In genomic region chr5:31179301-31179765, GRCm38 (mm10) we compare ENCODE assay signal across 8 mouse cellular contexts. TPM values are rescaled to one million over a fixed set of nuclear protein-coding genes. Genes with fewer than 3 reads are reported as not detected.
DNase-seq lines count a peak whose midpoint lies in the region; ATAC-seq and TF ChIP-seq lines count a peak whose summit lies in the region.

No protein-coding gene starts in this region.

- ATAC-seq in activated CD4-positive, CD25-positive, alpha-beta regulatory T cell, adult 4 months = peak; percentile 13
- peak; percentile 60 for ATAC-seq in forebrain, embryonic 16.5 days
- peak; percentile 82 for ATAC-seq in midbrain, embryonic 15.5 days (replicated peaks)

- H3K27me3 ChIP-seq in forebrain, embryonic 16.5 days (replicated peaks; ENCODE audit: control insufficient read depth, insufficient read depth, low read length) = no peaks in the 10 kb centered on the region
- H3K27me3 ChIP-seq in midbrain, embryonic 15.5 days (replicated peaks) = no peaks in the 10 kb centered on the region

- H3K9me3 ChIP-seq in forebrain, embryonic 16.5 days (ENCODE audit: control insufficient read depth, low read length) = no peaks in the 10 kb centered on the region
- H3K9me3 ChIP-seq in midbrain, embryonic 15.5 days = no peaks in the 10 kb centered on the region

- H3K27ac ChIP-seq in forebrain, embryonic 16.5 days (ENCODE audit: low read length) = peak overlapping the region; percentile 99
- peak overlapping the region; percentile 94 for H3K27ac ChIP-seq in midbrain, embryonic 15.5 days

- no peaks in the 10 kb centered on the region; the same call in 1 of the 2 replicates for H3K36me3 ChIP-seq in forebrain, embryonic 16.5 days (ENCODE audit: control insufficient read depth, insufficient read depth)
- peaks cover 2% of the 10 kb centered on the region; the same call in 1 of the 2 replicates for H3K36me3 ChIP-seq in midbrain, embryonic 15.5 days (replicated peaks)

- peaks cover 2% of the 10 kb centered on the region; the same call in 1 of the 2 replicates for H3K4me1 ChIP-seq in lung, adult 2 months (ENCODE audit: control insufficient read depth, insufficient read depth, low read length)
- H3K4me1 ChIP-seq in forebrain, embryonic 16.5 days (replicated peaks; ENCODE audit: control insufficient read depth, insufficient read depth, low read length) = peaks cover 12% of the 10 kb centered on the region
- H3K4me1 ChIP-seq in midbrain, embryonic 15.5 days = peaks cover 23% of the 10 kb centered on the region

- TF ChIP-seq POLR2A in lung, adult 2 months (IDR thresholded peaks at IDR 0.05; ENCODE audit: borderline replicate concordance, extremely low read depth, low read depth, low read length) = no peak

- no peak for TF ChIP-seq CTCF in lung, adult 2 months (IDR thresholded peaks at IDR 0.05; ENCODE audit: insufficient read depth, low read length)

- 0% methylated on average over 25 of the region's 25 CpGs for WGBS in lung, adult 2 months
- WGBS in forebrain, embryonic 16.5 days = under 1% methylated on average over 25 of the region's 25 CpGs
- WGBS in midbrain, embryonic 15.5 days = under 1% methylated on average over 25 of the region's 25 CpGs

- H3K4me3 ChIP-seq in lung, adult 2 months (replicated peaks; ENCODE audit: extremely low read depth, low read depth, low read length) = peak overlapping the region; percentile 91
- peak overlapping the region; percentile 64 for H3K4me3 ChIP-seq in forebrain, embryonic 16.5 days (replicated peaks; ENCODE audit: low read length)
- H3K4me3 ChIP-seq in midbrain, embryonic 15.5 days = peak overlapping the region; percentile 75

- DNase-seq in lung, adult 2 months = no peak
- no peak for DNase-seq in lung, adult 18-20 months
- DNase-seq in kidney, postnatal 4 days = peak; percentile 40 to 62
- no peak for DNase-seq in ovary, postnatal 36 days (ENCODE audit: low spot score)
- DNase-seq in urinary bladder, adult 18-20 months (ENCODE audit: low spot score in 2 of 2) = no peak

- H3K4me2 ChIP-seq in forebrain, embryonic 16.5 days (ENCODE audit: low read length) = peak overlapping the region; percentile 76
- H3K4me2 ChIP-seq in midbrain, embryonic 15.5 days = peak overlapping the region; percentile 99

- peak overlapping the region; percentile 84 for H3K9ac ChIP-seq in forebrain, embryonic 16.5 days (replicated peaks; ENCODE audit: low read depth, low read length)
- peak overlapping the region; percentile 77 for H3K9ac ChIP-seq in midbrain, embryonic 15.5 days

RNA-seq across cellular contexts. Expression of gene Gm29609, which starts 0.4 kb away (rescaled TPM):
- polyA plus RNA-seq in lung, adult 2 months (2012; rRNA removed) = 2.2 and 2.7 TPM in 2 replicates
- polyA plus RNA-seq in activated CD4-positive, CD25-positive, alpha-beta regulatory T cell, adult 4 months (2017; shearing (Covaris generic)) = 1 to 10 TPM; 1.6 to 2.3 TPM
- polyA plus RNA-seq in forebrain, embryonic 16.5 days (2015; fragmentation: Nextera tagmentation; extraction: Ambion mirVana) = 1.8 and 2.5 TPM in 2 replicates
- polyA plus RNA-seq in midbrain, embryonic 15.5 days (2015; fragmentation: Nextera tagmentation; extraction: Ambion mirVana) = 1.7 TPM in 2 replicates

RNA-seq across cellular contexts. Expression of gene Gtf3c2, which starts 0.6 kb away (rescaled TPM):
- 39.2 and 59.2 TPM in 2 replicates for polyA plus RNA-seq in lung, adult 2 months (2012; rRNA removed)
- 10 to 100 TPM; 64.6 to 66.3 TPM for polyA plus RNA-seq in activated CD4-positive, CD25-positive, alpha-beta regulatory T cell, adult 4 months (2017; shearing (Covaris generic))
- 72.1 and 79.4 TPM in 2 replicates for polyA plus RNA-seq in forebrain, embryonic 16.5 days (2015; fragmentation: Nextera tagmentation; extraction: Ambion mirVana)
- polyA plus RNA-seq in midbrain, embryonic 15.5 days (2015; fragmentation: Nextera tagmentation; extraction: Ambion mirVana) = 72.3 and 73.6 TPM in 2 replicates

RNA-seq across cellular contexts. Expression of gene Snx17, which starts 13.7 kb away (rescaled TPM):
- 80.9 and 97.0 TPM in 2 replicates for polyA plus RNA-seq in lung, adult 2 months (2012; rRNA removed)
- 100 to 1,000 TPM in 1 of 2 experiments, 10 to 100 TPM in 1; 99.1 to 123 TPM for polyA plus RNA-seq in activated CD4-positive, CD25-positive, alpha-beta regulatory T cell, adult 4 months (2017; shearing (Covaris generic))
- polyA plus RNA-seq in forebrain, embryonic 16.5 days (2015; fragmentation: Nextera tagmentation; extraction: Ambion mirVana) = 131 and 139 TPM in 2 replicates
- polyA plus RNA-seq in midbrain, embryonic 15.5 days (2015; fragmentation: Nextera tagmentation; extraction: Ambion mirVana) = 125 and 126 TPM in 2 replicates

RNA-seq across cellular contexts. Expression of gene Eif2b4, which starts 13.9 kb away (rescaled TPM):
- 28.3 and 44.9 TPM in 2 replicates for polyA plus RNA-seq in lung, adult 2 months (2012; rRNA removed)
- polyA plus RNA-seq in activated CD4-positive, CD25-positive, alpha-beta regulatory T cell, adult 4 months (2017; shearing (Covaris generic)) = 10 to 100 TPM; 37.6 to 41.9 TPM
- polyA plus RNA-seq in forebrain, embryonic 16.5 days (2015; fragmentation: Nextera tagmentation; extraction: Ambion mirVana) = 91.0 and 93.4 TPM in 2 replicates
- polyA plus RNA-seq in midbrain, embryonic 15.5 days (2015; fragmentation: Nextera tagmentation; extraction: Ambion mirVana) = 85.0 and 92.1 TPM in 2 replicates

RNA-seq across cellular contexts. Expression of gene Zfp513, which starts 22.8 kb away (rescaled TPM):
- 45.2 and 52.4 TPM in 2 replicates for polyA plus RNA-seq in lung, adult 2 months (2012; rRNA removed)
- 1 to 10 TPM; 2.4 to 4.4 TPM for polyA plus RNA-seq in activated CD4-positive, CD25-positive, alpha-beta regulatory T cell, adult 4 months (2017; shearing (Covaris generic))
- 13.0 and 14.7 TPM in 2 replicates for polyA plus RNA-seq in forebrain, embryonic 16.5 days (2015; fragmentation: Nextera tagmentation; extraction: Ambion mirVana)
- polyA plus RNA-seq in midbrain, embryonic 15.5 days (2015; fragmentation: Nextera tagmentation; extraction: Ambion mirVana) = 17.0 and 19.4 TPM in 2 replicates

Comparison
In these comparisons a context has a peak if more than half of its experiments do, and no peak if none do; other contexts are left out.
1. DNase-seq: peak in kidney, postnatal 4 days (2 of 2); none in lung, adult 2 months (single experiment), lung, adult 18-20 months (0 of 2), ovary, postnatal 36 days (single experiment) and urinary bladder, adult 18-20 months (0 of 2).
2. ATAC-seq: peak in every context shown above with its lines; median percentile 82 in midbrain, embryonic 15.5 days; 60 in forebrain, embryonic 16.5 days; 13 in activated CD4-positive, CD25-positive, alpha-beta regulatory T cell, adult 4 months.
3. Peak in every context shown above with its lines, with median percentiles within 50 percentile points of each other: H3K4me3 ChIP-seq.